Mouse (Mus musculus): ENCODE measurements around the gene Clic5. TPM values are rescaled to one million over a fixed set of nuclear protein-coding genes. Genes with fewer than 3 reads are reported as not detected.

The Clic5 gene
- polyA plus RNA-seq, 1 experiment from 2014 or later: 83.6 TPM

DNA sequence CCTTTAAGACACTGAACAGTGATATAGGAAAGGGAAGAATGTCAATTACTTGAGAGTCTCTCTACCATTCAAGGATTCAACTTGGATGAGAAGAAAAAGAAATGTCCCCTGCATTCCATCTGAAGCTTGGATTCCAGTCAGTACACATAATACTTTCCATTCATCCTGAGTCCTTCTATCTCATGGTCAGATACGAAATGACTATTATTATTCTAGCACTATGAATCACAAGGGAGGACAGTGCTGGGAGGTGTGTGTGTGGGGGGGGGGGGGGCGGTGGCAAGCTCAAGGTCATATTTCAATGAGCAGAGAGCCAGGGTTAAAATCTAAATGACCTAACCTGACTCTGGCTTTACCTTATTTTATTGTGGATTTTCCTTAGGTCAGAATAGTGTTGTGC, 31.6 kb downstream of the Clic5 start:
- Histone ChIP-seq H3K4me3 (ENCODE audit: low read depth, low read length) (no peak overlapping the region), H3K36me3 (ENCODE audit: insufficient read depth, low read length) (no peaks in the 10 kb centered on the region), H3K9me3 (ENCODE audit: low read length) (no peaks in the 10 kb centered on the region), H3K27ac (ENCODE audit: low read length) (no peak overlapping the region), H3K4me1 (ENCODE audit: insufficient read depth, low read depth, low read length) (no peaks in the 10 kb centered on the region), H3K4me2 (replicated peaks; ENCODE audit: low read depth, low read length) (no peak overlapping the region), H3K9ac (replicated peaks; ENCODE audit: low read depth) (no peak overlapping the region), H3K27me3 (replicated peaks; ENCODE audit: insufficient read depth, low read length) (no peaks in the 10 kb centered on the region)
- ATAC-seq: no peak
- no peak for DNase-seq (ENCODE audit: low spot score)
- TF ChIP-seq EP300 (IDR thresholded peaks at IDR 0.05) (no peak), CTCF (IDR thresholded peaks at IDR 0.05) (no peak)
- 81% methylated on average over 2 of the region's 2 CpGs for WGBS

DNA sequence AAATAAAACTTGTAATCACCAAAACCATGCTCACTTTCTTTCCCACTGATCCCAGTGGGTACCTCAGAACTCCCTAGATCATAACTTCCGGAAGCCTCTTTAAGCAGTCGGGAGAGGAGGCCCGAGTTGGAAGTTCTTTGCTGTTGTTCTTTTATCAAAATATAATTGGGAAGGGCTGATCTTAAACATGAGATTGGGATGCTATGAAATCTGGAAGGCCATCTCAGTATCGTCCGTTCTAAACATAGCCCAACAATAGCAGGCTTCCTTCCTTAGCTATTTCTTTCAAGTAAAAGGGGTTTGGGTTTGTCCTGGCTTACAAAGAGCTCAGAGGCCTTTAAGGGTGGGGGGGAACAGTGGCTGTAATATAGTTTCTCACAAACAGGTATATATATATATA, 40.0 kb downstream of the Clic5 start:
- Histone ChIP-seq H3K4me3 (ENCODE audit: low read depth, low read length) (no peak overlapping the region), H3K9ac (replicated peaks; ENCODE audit: low read depth) (no peak overlapping the region), H3K4me1 (ENCODE audit: insufficient read depth, low read depth, low read length) (peaks cover 4% of the 10 kb centered on the region), H3K27me3 (replicated peaks; ENCODE audit: insufficient read depth, low read length) (no peaks in the 10 kb centered on the region), H3K27ac (ENCODE audit: low read length) (peak overlapping the region; percentile 55; the same call in 1 of the 2 replicates), H3K9me3 (ENCODE audit: low read length) (no peaks in the 10 kb centered on the region), H3K36me3 (ENCODE audit: insufficient read depth, low read length) (no peaks in the 10 kb centered on the region), H3K4me2 (replicated peaks; ENCODE audit: low read depth, low read length) (no peak overlapping the region)
- DNase-seq (ENCODE audit: low spot score) (peak; percentile 49), ATAC-seq (peak; percentile 21; the same call in 1 of the 2 replicates)
- TF ChIP-seq CTCF (IDR thresholded peaks at IDR 0.05) (no peak), EP300 (IDR thresholded peaks at IDR 0.05) (peak; percentile 79)
- WGBS: 71% methylated on average over 5 of the region's 5 CpGs

DNA sequence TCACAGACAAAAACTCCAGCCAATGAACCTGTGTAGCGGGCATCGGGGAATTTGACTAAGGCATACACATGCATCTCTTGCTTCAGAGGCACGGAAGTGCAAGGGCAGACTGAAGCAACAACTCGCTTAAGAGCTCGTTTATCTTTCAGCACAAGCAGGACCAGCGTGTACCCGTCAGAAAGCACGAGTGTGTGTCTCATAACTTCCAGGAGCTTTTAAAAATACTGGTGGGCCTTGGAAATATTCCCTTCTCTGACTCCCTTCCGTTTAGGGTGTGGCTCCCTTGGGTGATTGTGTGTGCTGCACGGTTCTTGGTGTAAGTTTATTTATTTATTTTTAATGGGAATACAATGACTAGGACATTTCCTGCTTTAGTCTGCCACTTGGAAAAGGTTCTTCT, 41.7 kb downstream of the Clic5 start:
- Histone ChIP-seq H3K4me3 (ENCODE audit: low read depth, low read length) (no peak overlapping the region), H3K27me3 (replicated peaks; ENCODE audit: insufficient read depth, low read length) (no peaks in the 10 kb centered on the region), H3K36me3 (ENCODE audit: insufficient read depth, low read length) (no peaks in the 10 kb centered on the region), H3K9ac (replicated peaks; ENCODE audit: low read depth) (no peak overlapping the region), H3K4me1 (ENCODE audit: insufficient read depth, low read depth, low read length) (peaks cover 4% of the 10 kb centered on the region), H3K4me2 (replicated peaks; ENCODE audit: low read depth, low read length) (no peak overlapping the region), H3K9me3 (ENCODE audit: low read length) (no peaks in the 10 kb centered on the region), H3K27ac (ENCODE audit: low read length) (peak overlapping the region; percentile 63)
- TF ChIP-seq EP300 (IDR thresholded peaks at IDR 0.05) (peak; percentile 99), CTCF (IDR thresholded peaks at IDR 0.05) (no peak)
- WGBS: 19% methylated on average over 10 of the region's 10 CpGs
- DNase-seq (ENCODE audit: low spot score) (peak; percentile 83), ATAC-seq (peak; percentile 86)

DNA sequence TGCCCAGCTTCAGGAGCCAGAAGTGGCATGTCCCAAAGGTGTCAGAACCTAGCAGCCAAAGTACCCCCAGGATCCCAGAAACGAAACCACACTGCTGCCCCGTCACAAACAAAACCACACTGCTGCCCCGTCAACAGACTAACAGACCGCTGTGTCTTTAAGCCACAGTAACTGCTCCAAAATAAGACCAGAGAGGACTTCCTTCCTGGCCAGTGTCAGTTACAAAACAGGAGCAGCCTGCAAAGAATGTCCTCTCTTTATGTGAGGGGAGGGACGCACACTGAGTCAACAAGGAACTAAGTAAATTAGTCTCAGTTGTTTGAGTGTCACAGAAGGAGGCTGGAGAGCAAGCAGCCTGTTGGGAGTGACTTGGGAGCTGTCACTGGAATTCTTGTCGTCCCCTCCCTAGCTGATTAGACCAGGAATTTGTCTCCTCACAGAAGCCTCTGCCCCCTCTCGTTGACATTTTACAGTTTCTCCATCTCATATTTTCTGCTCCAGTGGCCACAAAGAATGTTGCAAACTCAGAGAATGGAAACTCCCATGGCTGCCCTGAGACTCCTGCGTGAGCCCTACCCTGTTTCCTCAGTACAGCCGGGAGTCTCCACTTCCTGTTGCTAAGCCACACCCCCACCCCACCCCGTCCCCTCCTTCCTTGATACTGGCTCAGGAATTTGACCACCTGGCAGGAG, 50.8 kb downstream of the Clic5 start:
- peaks cover 10% of the 10 kb centered on the region for H3K4me1 ChIP-seq (ENCODE audit: insufficient read depth, low read depth, low read length)
- no peak overlapping the region for H3K4me3 ChIP-seq (ENCODE audit: low read depth, low read length)
- ATAC-seq (peak; percentile 96), DNase-seq (ENCODE audit: low spot score) (peak; percentile 95)
- 8% methylated on average over 10 of the region's 10 CpGs for WGBS
- peak overlapping the region; percentile 88 for H3K27ac ChIP-seq (ENCODE audit: low read length)
- TF ChIP-seq CTCF (IDR thresholded peaks at IDR 0.05): peak; percentile 32
- TF ChIP-seq EP300 (IDR thresholded peaks at IDR 0.05): peak; percentile 99
- H3K4me2 ChIP-seq (replicated peaks; ENCODE audit: low read depth, low read length): peak overlapping the region; percentile 36
- H3K27me3 ChIP-seq (replicated peaks; ENCODE audit: insufficient read depth, low read length): no peaks in the 10 kb centered on the region
- no peaks in the 10 kb centered on the region for H3K36me3 ChIP-seq (ENCODE audit: insufficient read depth, low read length)
- H3K9ac ChIP-seq (replicated peaks; ENCODE audit: low read depth): no peak overlapping the region
- H3K9me3 ChIP-seq (ENCODE audit: low read length): no peaks in the 10 kb centered on the region

DNA sequence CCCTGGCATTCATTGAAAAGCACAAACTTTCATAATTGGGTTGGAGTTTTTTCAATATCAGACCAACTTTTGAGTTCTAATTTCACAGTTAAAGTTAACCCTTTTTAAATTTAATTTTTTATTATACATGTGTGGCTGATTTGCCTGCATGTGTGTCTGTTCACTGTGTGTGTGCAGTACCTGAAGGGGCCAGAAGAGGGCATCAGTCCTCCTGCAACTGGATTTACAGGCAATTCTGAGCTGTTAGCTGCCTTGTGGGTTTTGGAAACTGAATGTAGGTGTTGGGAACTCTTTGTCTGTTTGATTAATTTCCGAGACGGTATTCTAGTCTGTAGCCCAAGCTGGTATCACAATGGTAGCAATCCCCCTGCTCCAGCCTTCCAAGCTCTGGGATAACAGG, 52.4 kb downstream of the Clic5 start:
- TF ChIP-seq CTCF (IDR thresholded peaks at IDR 0.05) (peak; percentile 59), EP300 (IDR thresholded peaks at IDR 0.05) (no peak)

DNA sequence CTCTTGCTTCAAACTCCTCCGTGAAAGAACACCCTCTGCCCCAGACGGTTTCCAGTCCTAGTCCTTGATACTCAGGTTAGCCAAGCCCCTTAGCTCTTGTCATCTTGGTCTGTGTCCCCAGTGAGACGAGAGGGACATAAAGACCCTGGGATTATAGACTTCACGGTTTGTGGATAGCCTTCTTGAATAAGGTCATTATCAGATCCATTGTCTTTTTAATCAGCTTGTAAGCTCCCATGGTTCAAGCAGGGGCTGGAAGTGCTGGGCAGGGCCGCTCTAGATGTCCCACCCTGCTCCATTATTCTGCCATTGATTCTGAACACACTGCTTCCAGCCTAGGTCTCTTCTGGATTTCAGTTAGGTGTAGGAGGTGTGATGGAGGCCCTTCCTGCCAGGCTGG, 55.7 kb downstream of the Clic5 start:
- H3K4me3 ChIP-seq (ENCODE audit: low read depth, low read length): no peak overlapping the region
- DNase-seq (ENCODE audit: low spot score): no peak
- no peak overlapping the region for H3K9ac ChIP-seq (replicated peaks; ENCODE audit: low read depth)
- H3K36me3 ChIP-seq (ENCODE audit: insufficient read depth, low read length): no peaks in the 10 kb centered on the region
- H3K27ac ChIP-seq (ENCODE audit: low read length): no peak overlapping the region
- WGBS: 58% methylated on average over 5 of the region's 5 CpGs
- peaks cover 8% of the 10 kb centered on the region for H3K4me1 ChIP-seq (ENCODE audit: insufficient read depth, low read depth, low read length)
- no peaks in the 10 kb centered on the region for H3K27me3 ChIP-seq (replicated peaks; ENCODE audit: insufficient read depth, low read length)
- H3K4me2 ChIP-seq (replicated peaks; ENCODE audit: low read depth, low read length): no peak overlapping the region
- ATAC-seq: no peak
- TF ChIP-seq CTCF (IDR thresholded peaks at IDR 0.05): no peak
- no peak for TF ChIP-seq EP300 (IDR thresholded peaks at IDR 0.05)
- H3K9me3 ChIP-seq (ENCODE audit: low read length): no peaks in the 10 kb centered on the region

More for the DNA sequence above, 52.4 kb downstream of the Clic5 start:
- H3K36me3 ChIP-seq (ENCODE audit: insufficient read depth, low read length): no peaks in the 10 kb centered on the region
- WGBS: 98% methylated on average over 2 of the region's 2 CpGs
- no peaks in the 10 kb centered on the region for H3K27me3 ChIP-seq (replicated peaks; ENCODE audit: insufficient read depth, low read length)
- H3K4me1 ChIP-seq (ENCODE audit: insufficient read depth, low read depth, low read length): peaks cover 10% of the 10 kb centered on the region
- H3K4me2 ChIP-seq (replicated peaks; ENCODE audit: low read depth, low read length): no peak overlapping the region
- 0 out of 2 replicates have a peak overlapping the region, but pooled peaks have one; percentile 6 for H3K27ac ChIP-seq (ENCODE audit: low read length)
- DNase-seq (ENCODE audit: low spot score): no peak
- ATAC-seq: no peak
- H3K9ac ChIP-seq (replicated peaks; ENCODE audit: low read depth): no peak overlapping the region
- no peak overlapping the region for H3K4me3 ChIP-seq (ENCODE audit: low read depth, low read length)
- no peaks in the 10 kb centered on the region for H3K9me3 ChIP-seq (ENCODE audit: low read length)

Measured in lung, postnatal 0 days (tissue).